Mouse (Mus musculus): ENCODE measurements around the gene Rpl36al. TPM values are rescaled to one million over a fixed set of nuclear protein-coding genes. Genes with fewer than 3 reads are reported as not detected.

Rpl36al gene
- polyA plus RNA-seq, 1 experiment from 2014 or later, result 436 TPM

DNA sequence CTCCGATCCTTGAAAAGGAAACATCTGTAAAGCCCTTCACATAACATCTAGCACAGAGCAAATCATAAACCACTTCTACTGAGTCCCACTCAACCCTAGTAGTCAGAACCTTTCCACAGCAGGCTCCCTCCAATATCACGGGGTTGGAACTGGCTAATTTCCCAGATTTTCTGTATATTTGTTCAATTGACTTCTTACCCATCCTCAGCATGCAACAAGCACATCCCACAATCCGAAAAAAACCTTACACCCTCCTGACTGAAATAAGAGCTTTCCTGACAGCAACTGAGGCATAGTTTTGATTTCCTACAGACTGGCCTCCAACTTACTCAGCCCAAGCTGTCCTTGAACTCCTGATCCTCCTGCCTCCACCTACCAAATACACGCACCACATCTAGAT lies 27.4 kb downstream of the Rpl36al start:
- H3K9ac ChIP-seq, result no peak overlapping the region

DNA sequence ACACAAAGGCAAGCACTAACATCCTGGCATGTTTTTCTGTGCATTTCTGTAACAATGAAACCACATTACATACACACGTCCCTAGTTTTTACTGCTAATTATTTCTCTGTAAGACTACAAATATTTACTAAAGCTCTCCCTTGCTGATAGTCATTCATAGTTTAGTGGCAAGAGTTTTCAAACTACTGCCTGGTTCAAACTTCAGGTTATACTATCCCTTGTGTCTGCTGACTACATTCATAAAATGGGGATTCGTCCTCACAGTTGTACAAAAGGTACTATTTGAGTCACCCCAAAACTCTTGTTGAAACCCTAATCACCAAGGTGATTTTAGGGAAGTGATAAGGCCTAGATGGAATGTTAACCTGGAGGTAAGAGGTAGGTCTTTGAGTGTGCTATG lies 28.0 kb downstream of the Rpl36al start:
- Histone ChIP-seq H3K4me2 (no peak overlapping the region), H3K4me3 (replicated peaks) (no peak overlapping the region), H3K27me3 (no peaks in the 10 kb centered on the region), H3K9ac (no peak overlapping the region), H3K9me3 (replicated peaks) (no peaks in the 10 kb centered on the region), H3K27ac (replicated peaks) (no peak overlapping the region), H3K36me3 (replicated peaks) (peaks cover 27% of the 10 kb centered on the region), H3K4me1 (replicated peaks) (peaks cover 23% of the 10 kb centered on the region)
- ATAC-seq (ENCODE audit: insufficient read depth), result no peak
- 67% methylated on average over 2 of the region's 2 CpGs for WGBS (ENCODE audit: insufficient replicate concordance)

More for the DNA sequence above, 27.4 kb downstream of the Rpl36al start:
- no peak for ATAC-seq (ENCODE audit: insufficient read depth)
- H3K9me3 ChIP-seq (replicated peaks), result no peaks in the 10 kb centered on the region
- H3K4me2 ChIP-seq, result peak overlapping the region; percentile 73; the same call in 1 of the 2 replicates
- peaks cover 27% of the 10 kb centered on the region for H3K36me3 ChIP-seq (replicated peaks)
- H3K4me3 ChIP-seq (replicated peaks), result no peak overlapping the region
- no peaks in the 10 kb centered on the region for H3K27me3 ChIP-seq
- peak overlapping the region; percentile 95 for H3K27ac ChIP-seq (replicated peaks)
- 67% methylated on average over 4 of the region's 4 CpGs for WGBS (ENCODE audit: insufficient replicate concordance)
- H3K4me1 ChIP-seq (replicated peaks), result peaks cover 23% of the 10 kb centered on the region

DNA sequence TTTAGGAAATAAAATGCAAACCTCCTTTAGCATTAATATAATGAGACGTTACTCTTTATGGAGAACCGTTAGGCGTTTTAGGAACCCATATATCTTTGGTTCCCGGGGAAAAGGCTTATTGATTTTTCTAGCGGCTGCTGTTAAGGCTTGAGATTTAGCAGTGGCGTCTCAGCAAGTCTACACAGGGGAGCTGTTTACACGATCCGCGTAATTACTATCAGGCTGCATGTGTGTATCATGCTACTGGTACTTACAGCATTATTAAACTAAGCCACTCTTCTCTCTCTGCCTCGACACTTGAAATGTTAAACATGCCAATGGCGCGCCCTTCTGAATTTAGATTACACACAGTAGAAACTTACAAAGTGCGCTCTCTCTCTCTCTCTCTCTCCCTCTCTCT lies 33.8 kb downstream of the Rpl36al start:
- no peak overlapping the region for H3K9ac ChIP-seq
- H3K36me3 ChIP-seq (replicated peaks), result no peaks in the 10 kb centered on the region
- no peaks in the 10 kb centered on the region for H3K9me3 ChIP-seq (replicated peaks)
- ATAC-seq (ENCODE audit: insufficient read depth), result no peak
- no peak overlapping the region for H3K27ac ChIP-seq (replicated peaks)
- H3K27me3 ChIP-seq, result no peaks in the 10 kb centered on the region
- no peak overlapping the region for H3K4me3 ChIP-seq (replicated peaks)
- H3K4me1 ChIP-seq (replicated peaks), result no peaks in the 10 kb centered on the region
- no peak overlapping the region for H3K4me2 ChIP-seq
- 69% methylated on average over 13 of the region's 13 CpGs for WGBS (ENCODE audit: insufficient replicate concordance)

DNA sequence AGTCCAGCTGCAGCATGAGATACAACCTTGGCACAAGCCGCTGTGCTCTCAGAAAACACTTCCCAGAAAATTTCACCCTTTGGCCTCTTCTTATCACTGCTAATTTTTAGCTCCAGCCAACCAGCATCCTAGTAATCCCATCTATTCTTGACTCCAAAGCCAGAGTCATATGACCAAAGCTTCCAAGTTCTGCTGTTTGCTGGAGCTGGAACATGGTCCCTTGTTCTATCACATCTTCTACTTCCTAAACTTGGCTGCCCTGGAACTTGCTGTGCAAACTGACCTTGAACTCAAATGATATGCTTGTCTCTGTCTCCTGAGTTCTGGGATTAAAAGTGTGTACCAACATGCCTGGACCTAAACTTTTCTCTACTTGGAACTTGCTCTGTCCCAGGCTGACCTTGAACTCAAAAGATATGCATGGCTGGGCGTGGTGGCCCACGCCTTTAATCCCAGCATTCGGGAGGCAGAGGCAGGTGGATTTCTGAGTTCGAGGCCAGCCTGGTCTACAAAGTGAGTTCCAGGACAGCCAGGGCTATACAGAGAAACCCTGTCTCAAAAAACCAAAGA lies 36.6 kb downstream of the Rpl36al start:
- 67% methylated on average over 5 of the region's 5 CpGs for whole genome bisulfite sequencing (ENCODE audit: insufficient replicate concordance)
- no peak overlapping the region for H3K27ac ChIP-seq (replicated peaks)
- H3K4me2 ChIP-seq, result no peak overlapping the region
- no peaks in the 10 kb centered on the region for H3K9me3 ChIP-seq (replicated peaks)
- H3K4me3 ChIP-seq (replicated peaks), result no peak overlapping the region
- no peaks in the 10 kb centered on the region for H3K36me3 ChIP-seq (replicated peaks)
- ATAC-seq (ENCODE audit: insufficient read depth), result no peak
- no peaks in the 10 kb centered on the region for H3K4me1 ChIP-seq (replicated peaks)
- no peak overlapping the region for H3K9ac ChIP-seq
- no peaks in the 10 kb centered on the region for H3K27me3 ChIP-seq

DNA sequence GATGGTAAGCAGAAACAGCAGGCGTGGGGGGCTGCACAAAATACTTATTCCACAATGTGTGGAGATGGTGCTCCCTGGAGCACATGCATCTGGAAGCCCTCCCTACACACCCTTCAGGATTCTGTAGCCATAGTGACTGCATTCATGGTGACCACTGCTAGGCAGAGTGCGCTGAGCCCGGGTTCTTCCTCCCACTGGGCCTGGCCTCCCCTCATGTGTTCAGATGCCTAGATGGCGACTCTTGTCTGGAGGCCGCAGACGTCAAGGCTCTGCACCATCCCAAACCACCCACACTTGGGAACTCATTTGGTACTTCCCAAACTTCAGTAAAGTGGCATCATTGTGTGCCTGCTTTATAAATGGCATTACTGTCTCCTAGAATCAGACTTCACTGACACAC lies 40.4 kb downstream of the Rpl36al start:
- Histone ChIP-seq H3K9ac (no peak overlapping the region), H3K27ac (replicated peaks) (no peak overlapping the region), H3K36me3 (replicated peaks) (no peaks in the 10 kb centered on the region), H3K4me1 (replicated peaks) (no peaks in the 10 kb centered on the region), H3K9me3 (replicated peaks) (no peaks in the 10 kb centered on the region), H3K27me3 (no peaks in the 10 kb centered on the region), H3K4me2 (no peak overlapping the region), H3K4me3 (replicated peaks) (no peak overlapping the region)
- no peak for ATAC-seq (ENCODE audit: insufficient read depth)
- WGBS (ENCODE audit: insufficient replicate concordance), result 59% methylated on average over 6 of the region's 6 CpGs

DNA sequence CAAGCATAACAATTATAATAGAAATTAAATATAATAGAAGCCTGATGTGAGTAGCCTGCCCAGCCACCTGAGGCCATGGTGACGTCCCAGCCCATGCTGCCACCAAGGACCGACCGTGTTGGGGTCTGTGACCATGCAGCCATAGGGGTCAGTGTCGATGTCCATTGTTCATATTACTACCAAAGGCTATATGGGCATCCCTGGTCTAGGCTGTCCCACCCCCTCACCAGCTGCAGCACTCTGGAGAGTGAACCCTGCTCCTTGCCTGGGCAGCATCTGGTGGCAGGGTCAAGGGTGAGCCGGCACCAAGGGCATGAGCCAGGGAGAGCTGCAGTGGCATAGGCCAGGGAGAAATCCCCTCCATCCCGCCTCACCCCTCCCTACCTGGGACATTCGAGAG lies 44.0 kb downstream of the Rpl36al start:
- WGBS (ENCODE audit: insufficient replicate concordance), result 74% methylated on average over 7 of the region's 7 CpGs
- Histone ChIP-seq H3K9me3 (replicated peaks) (no peaks in the 10 kb centered on the region), H3K27me3 (no peaks in the 10 kb centered on the region), H3K4me3 (replicated peaks) (no peak overlapping the region), H3K36me3 (replicated peaks) (no peaks in the 10 kb centered on the region), H3K4me2 (no peak overlapping the region), H3K27ac (replicated peaks) (no peak overlapping the region), H3K4me1 (replicated peaks) (no peaks in the 10 kb centered on the region), H3K9ac (no peak overlapping the region)
- ATAC-seq (ENCODE audit: insufficient read depth), result no peak

DNA sequence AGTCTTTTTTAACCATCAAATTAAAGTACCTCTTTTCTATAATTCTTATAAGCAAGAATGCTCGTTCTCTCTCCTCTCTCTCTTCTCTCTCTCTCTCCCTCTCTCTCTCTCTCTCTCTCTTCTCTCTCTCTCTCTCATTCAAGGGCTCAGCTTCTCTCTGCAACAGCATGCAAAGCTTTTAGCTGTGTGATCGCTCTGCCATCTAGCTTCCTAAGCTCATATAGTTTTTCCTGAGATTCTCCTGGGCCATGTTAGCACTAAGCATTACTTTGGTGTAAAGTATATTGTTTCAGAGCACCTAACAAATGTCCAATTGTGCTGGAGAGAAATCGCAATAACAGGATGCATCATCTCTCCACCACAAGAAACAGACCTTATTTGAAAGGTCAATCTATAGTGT lies 44.7 kb downstream of the Rpl36al start:
- Histone ChIP-seq H3K27ac (replicated peaks) (no peak overlapping the region), H3K9me3 (replicated peaks) (no peaks in the 10 kb centered on the region), H3K36me3 (replicated peaks) (no peaks in the 10 kb centered on the region), H3K27me3 (no peaks in the 10 kb centered on the region), H3K4me1 (replicated peaks) (no peaks in the 10 kb centered on the region), H3K4me2 (no peak overlapping the region), H3K4me3 (replicated peaks) (no peak overlapping the region), H3K9ac (no peak overlapping the region)
- ATAC-seq (ENCODE audit: insufficient read depth), result no peak
- WGBS (ENCODE audit: insufficient replicate concordance), result 58% methylated on average over 3 of the region's 3 CpGs

Small RNA genes lying within 50 kb of the gene (microRNA-seq; reads per million reads assigned to microRNA genes)
- gene Gm47287 (not detected), gene Gm47295 (not detected)

Other genes starting within 250 kb of the Rpl36al start
- 821 and 1,046 TPM in 2 replicates for gene Rps29, start 24.9 kb downstream of the Rpl36al start, polyA plus RNA-seq (2015; fragmentation: Nextera tagmentation; extraction: Ambion mirVana)
- gene Lrr1, start 15.3 kb downstream of the Rpl36al start, polyA plus RNA-seq (2015; fragmentation: Nextera tagmentation; extraction: Ambion mirVana), result 16.6 and 17.6 TPM in 2 replicates
- gene Mgat2, start 74 bp upstream of the Rpl36al start, polyA plus RNA-seq (2015; fragmentation: Nextera tagmentation; extraction: Ambion mirVana), result 25.8 and 26.7 TPM in 2 replicates
- gene Gm49383, start 13.0 kb upstream of the Rpl36al start, polyA plus RNA-seq (2015; fragmentation: Nextera tagmentation; extraction: Ambion mirVana), result 17.9 and 18.8 TPM in 2 replicates
- 5.0 and 5.3 TPM in 2 replicates for gene Dnaaf2, start 14.3 kb upstream of the Rpl36al start, polyA plus RNA-seq (2015; fragmentation: Nextera tagmentation; extraction: Ambion mirVana)
- gene Gm49384, start 20.2 kb upstream of the Rpl36al start, polyA plus RNA-seq (2015; fragmentation: Nextera tagmentation; extraction: Ambion mirVana), result 16.7 and 17.5 TPM in 2 replicates
- gene Pole2, start 44.1 kb upstream of the Rpl36al start, polyA plus RNA-seq (2015; fragmentation: Nextera tagmentation; extraction: Ambion mirVana), result 20.3 and 21.4 TPM in 2 replicates
- 1.9 and 2.1 TPM in 2 replicates for gene Klhdc1, start 57.1 kb upstream of the Rpl36al start, polyA plus RNA-seq (2015; fragmentation: Nextera tagmentation; extraction: Ambion mirVana)
- gene Klhdc2, start 112.6 kb upstream of the Rpl36al start, polyA plus RNA-seq (2015; fragmentation: Nextera tagmentation; extraction: Ambion mirVana), result 82.8 and 83.0 TPM in 2 replicates
- 33.1 and 35.3 TPM in 2 replicates for gene Nemf, start 173.1 kb upstream of the Rpl36al start, polyA plus RNA-seq (2015; fragmentation: Nextera tagmentation; extraction: Ambion mirVana)
- 33.0 and 33.3 TPM in 2 replicates for gene Arf6, start 188.1 kb upstream of the Rpl36al start, polyA plus RNA-seq (2015; fragmentation: Nextera tagmentation; extraction: Ambion mirVana)
- gene Gm9887, start 188.4 kb upstream of the Rpl36al start, polyA plus RNA-seq (2015; fragmentation: Nextera tagmentation; extraction: Ambion mirVana), result 0.56 and 1.2 TPM in 2 replicates